Mouse (Mus musculus): ENCODE measurements around the gene Cbx1.

The Cbx1 gene

GRCm38 (mm10) chr11:96788871-96789795 lies at the start of gene Cbx1:
TSS of gene Cbx1 (plus strand) at chr11:96789127.
- DNase-seq (ENCODE audit: low spot score in 2 of 2): peak; percentile 91 to 92

DNA sequence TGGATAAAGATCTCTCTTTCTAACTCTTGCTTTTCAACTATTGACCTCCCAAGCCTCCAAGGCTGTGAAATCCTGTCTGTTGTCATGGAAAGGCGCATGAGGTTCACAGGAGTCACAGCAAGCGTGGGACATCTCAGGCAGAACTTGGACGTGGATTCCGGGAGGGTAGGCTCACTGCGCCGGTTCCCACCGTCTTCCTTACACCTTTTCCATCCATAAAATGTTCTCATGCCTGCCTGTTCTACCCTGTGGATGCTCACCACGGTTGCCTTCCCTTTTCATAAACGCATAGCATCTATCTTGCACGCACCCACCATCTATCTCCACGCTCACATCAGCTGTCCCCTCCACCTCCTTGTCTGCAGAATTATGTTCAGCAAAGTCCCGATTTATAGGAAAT lies 48.1 kb upstream of the Cbx1 start:
- no peak for DNase-seq (ENCODE audit: low spot score in 2 of 2)

- no peak for DNase-seq (ENCODE audit: low spot score in 2 of 2)
These were observed 46.9 kb upstream of the Cbx1 start for GRCm38 (mm10) chr11:96741995-96742394.

GRCm38 (mm10) chr11:96743000-96743399 lies 45.9 kb upstream of the Cbx1 start:
- no peak for DNase-seq (ENCODE audit: low spot score in 2 of 2)

DNA sequence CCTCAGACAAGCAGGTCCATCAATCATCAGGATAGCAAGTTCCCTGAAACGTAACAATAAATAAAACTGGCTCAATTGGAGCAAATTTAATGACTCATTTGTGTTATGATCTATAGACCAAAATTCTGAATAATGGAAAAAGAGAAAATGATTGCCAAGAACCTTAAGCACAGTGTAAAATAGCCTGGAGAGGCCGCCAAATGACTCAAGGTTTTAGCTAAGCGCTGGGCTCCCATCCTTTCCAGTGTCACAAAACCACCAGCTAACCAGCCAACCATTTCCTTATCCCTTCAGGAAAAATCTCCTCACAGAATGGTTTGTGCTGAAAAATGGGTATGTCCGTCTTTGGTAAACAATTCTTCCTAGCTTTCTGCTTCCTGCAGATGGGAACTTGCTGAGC lies 45.0 kb upstream of the Cbx1 start:
- no peak for DNase-seq (ENCODE audit: low spot score in 2 of 2)

- DNase-seq (ENCODE audit: low spot score in 2 of 2): no peak
These were observed 42.3 kb upstream of the Cbx1 start for GRCm38 (mm10) chr11:96746648-96747047.

DNA sequence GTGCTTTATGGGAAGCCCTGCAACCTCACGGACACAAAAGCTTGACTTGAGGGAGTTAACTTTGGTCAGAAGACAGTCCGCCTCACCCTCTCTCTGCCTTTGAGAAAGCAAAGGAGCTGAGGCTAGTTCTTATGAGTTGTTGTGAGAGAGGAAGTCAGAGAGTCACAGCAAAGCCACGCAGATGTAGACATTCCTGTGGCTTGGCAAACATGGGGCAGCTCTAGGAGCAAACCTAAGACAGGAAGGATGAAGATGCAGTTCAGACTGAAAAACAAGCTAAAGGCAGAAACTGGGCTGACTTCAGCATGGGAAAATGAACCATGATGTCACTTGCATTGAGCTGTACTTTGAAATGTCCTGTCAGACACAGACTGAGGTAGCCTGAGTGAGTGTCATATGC lies 41.4 kb upstream of the Cbx1 start:
- no peak for DNase-seq (ENCODE audit: low spot score in 2 of 2)

DNA sequence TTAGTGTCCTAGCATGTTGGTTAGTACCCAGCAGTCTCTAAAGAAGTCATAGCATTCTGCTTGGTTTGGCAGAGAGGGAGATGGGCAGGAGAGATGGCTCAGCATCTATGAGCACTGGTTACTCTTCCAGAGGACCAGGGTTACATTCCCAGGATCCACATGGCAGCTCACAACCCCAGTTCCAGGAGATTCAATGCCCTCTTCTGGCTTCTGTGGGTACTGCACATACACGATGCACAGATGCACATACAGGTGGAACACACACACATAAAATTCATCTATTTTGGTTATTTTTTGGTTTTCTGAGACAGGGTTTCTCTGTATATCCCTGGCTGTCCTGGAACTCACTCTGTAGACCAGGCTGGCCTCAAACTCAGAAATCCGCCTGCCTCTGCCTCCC lies 33.6 kb upstream of the Cbx1 start:
- no peak for DNase-seq (ENCODE audit: low spot score in 2 of 2)

GRCm38 (mm10) chr11:96757421-96757820 lies 31.5 kb upstream of the Cbx1 start:
- DNase-seq (ENCODE audit: low spot score in 2 of 2): no peak

- no peak for DNase-seq (ENCODE audit: low spot score in 2 of 2)
These were observed 30.5 kb upstream of the Cbx1 start for GRCm38 (mm10) chr11:96758402-96758801.

DNA sequence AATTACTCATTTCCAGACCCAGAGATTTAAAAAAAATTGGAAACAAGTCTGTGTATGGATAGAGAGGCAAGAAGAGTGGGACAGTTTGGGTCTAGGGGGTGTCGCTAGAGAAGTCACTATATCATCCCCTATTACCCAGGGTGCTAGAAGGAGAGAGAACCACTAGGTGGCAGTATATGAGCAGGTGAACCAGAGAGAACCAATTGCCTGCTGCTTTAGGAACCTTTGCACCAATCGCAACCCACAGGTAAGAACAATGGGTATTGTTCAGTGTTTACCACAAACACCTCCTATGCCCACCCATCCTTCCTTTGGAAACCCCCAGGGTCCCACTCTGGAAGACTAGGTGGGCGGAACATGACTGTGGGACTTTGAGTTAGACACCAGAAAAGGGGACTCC lies 28.9 kb upstream of the Cbx1 start:
- DNase-seq (ENCODE audit: low spot score in 2 of 2): peak; percentile 64 to 78

DNA sequence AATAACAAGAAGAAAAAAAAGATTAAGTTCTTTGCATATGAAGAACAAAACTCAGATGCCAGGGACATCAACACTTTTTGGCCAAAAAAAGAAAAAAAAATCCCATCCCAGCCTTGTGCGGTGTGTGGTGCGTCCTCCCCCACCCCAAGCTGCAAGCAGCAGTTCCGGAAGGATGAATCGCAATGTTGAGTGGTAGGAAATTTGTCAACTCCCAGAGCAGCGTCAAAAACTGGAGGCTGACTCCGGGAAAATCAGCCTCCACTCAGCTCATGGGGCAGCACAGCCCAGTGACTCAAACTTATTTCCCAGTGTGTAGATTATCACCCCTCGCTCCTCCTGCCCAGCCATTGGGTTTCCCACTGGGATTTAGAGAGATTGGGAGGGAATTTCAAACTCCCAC lies 26.9 kb upstream of the Cbx1 start:
- DNase-seq (ENCODE audit: low spot score in 2 of 2): no peak

- no peak for DNase-seq (ENCODE audit: low spot score in 2 of 2)
These were observed 26.0 kb upstream of the Cbx1 start for GRCm38 (mm10) chr11:96762742-96763470.

DNA sequence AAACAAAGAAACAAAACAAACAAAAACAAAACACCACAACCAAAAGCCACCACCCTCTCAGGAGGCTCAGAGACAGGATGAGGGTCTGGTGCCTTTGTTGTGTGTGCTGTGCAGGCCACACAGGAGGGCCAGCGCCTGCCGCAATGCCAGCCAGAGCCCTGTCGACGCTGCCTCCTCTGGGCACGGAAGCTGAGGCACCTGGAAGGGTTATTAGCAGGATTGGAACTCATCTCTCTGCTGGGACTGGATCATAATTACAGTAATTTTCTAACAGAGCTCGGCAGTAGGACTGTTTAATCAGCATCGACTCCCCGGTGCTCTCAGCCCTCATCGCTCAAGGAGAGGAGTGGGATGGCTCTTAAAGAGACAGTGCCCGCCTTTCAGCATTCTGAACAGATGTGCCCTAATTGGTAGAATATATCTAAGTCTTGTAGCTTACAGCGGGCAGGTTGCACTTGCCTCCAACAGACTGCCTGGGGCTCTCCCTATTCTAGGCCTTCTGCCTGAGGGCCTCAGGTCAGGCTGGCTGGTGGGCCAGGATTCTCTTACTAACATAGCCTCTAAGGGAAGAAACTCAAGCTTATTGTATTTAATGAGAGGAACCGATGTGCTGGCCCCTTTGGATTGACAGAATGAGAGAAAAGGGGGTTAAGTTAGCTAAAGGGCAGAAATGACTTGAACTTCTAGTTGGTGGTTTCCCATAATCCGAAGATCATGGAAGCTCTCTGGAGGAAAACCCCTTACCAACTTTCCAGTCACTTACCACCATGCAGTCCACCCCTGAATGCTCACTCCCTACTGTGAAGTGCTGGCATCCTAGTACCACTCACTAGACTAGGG lies 24.2 kb upstream of the Cbx1 start:
- DNase-seq (ENCODE audit: low spot score in 2 of 2): no peak

GRCm38 (mm10) chr11:96765645-96766044 lies 23.3 kb upstream of the Cbx1 start:
- DNase-seq (ENCODE audit: low spot score in 2 of 2): peak in 1 of 2 experiments; percentile 42

DNA sequence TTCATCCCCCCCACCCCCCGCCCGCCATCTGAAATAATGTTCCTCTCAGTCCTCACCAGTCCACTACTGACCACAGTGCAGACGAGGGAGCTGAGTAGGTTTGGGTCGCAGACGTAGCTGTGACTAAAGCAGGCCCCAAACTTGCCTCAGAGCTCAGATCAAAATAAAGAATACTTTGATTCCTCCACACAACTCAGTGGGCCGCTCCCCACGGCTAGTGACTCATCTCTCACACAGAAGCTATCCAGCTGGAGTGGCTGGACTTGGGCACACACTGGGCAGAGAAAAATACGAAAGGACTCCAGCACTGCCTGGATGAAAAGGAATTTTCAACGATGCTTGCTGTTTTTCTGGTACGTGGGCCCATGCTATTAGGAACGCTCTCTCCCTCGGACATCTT lies 22.4 kb upstream of the Cbx1 start:
- no peak for DNase-seq (ENCODE audit: low spot score in 2 of 2)

GRCm38 (mm10) chr11:96767096-96767495 lies 21.8 kb upstream of the Cbx1 start:
- DNase-seq (ENCODE audit: low spot score in 2 of 2): no peak

DNA sequence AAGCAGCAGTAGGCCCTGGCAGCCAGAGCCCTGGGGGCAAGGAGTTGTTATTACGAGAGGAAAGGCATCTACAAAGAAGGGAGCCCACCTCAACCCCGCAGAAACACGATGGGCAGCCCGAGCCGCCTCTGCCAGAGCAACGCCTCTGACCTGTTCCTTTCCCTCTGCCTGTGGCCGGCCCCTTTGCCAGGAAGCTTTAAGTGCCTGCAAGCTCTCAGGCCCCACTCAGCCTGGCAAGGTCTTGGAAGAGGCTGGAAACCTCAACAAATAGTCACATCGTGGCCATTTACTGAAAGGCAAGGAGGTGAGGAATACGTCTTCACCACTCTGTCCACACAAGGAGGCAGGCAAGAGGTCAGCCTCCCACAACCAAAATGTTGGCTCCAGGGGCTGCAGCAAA lies 20.7 kb upstream of the Cbx1 start:
- no peak for DNase-seq (ENCODE audit: low spot score in 2 of 2)

DNA sequence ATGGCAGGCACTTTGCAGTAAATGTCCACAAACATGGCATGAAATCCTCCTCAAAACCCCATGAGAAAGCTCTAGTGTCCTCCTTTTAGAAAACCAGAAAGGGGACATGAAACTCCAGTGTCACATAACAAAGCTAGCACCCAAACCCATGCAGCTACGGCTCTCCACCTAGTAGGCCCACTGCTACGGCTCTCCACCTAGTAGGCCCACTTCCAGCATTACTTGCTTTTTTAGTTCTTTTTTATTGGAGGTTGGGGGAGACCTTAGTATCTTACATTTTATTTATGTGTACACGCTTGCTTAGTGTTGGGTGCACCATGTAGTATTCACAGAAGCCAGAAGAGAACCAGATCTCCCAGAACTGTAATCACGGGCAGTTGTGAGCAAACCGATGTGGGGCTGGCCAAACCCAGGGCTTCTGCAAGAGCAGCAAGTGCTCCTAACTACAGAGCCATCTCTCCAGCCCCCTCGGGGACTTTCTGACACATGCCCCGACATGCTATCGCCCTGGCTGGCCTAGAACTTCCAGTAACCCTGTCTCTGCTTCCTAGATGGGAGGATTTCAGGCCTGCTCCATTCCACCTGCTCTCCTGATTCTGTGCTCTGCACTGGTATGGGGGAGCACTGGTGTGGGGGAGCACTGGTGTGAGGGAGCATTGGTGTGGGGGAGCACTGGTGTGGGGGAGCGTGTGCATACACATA lies 17.5 kb upstream of the Cbx1 start:
- no peak for DNase-seq (ENCODE audit: low spot score in 2 of 2)

DNA sequence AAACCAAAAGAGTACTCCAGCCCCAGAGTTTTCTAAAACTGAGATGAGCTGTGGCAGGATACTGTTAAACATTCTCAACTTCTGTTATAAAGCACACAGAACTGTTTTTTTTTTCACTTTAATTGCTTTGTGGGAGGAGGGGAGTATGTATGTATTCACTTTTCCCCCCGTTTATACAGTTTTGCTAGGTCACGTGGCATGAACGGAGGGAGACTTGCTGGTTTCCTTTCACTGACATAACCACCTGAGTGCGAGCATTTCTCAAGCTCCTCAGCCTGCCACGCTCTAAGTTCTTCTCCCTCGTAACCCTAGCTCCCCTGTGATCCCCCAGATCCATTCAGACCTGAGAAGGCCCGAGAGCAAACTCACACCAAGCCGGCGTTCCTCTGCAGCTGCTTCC lies 16.5 kb upstream of the Cbx1 start:
- DNase-seq (ENCODE audit: low spot score in 2 of 2): no peak

DNA sequence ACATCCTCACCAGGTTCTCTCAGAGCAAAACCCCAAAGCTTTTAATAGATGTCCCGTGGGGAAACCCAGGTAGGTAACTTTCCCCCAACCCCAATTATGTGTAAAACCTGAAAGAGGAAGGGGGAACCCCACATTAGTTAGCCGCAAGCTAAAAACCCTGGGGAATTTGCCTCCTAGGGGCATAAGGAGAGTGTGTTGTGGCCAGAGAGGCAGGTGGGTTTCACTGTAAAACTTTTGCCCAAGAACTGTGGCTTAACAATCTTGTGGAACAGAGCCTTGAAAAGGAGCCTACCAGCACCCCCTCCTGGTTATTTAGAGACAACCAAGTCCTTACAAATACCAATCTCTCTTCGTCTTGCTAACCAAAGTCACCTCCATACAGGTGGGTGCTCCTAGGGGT lies 14.4 kb upstream of the Cbx1 start:
- peak; percentile 79 to 83 for DNase-seq (ENCODE audit: low spot score in 2 of 2)
